Mouse (Mus musculus) spleen, adult 2 months (tissue): ENCODE results near the gene Smim17. TPM values are rescaled to one million over a fixed set of nuclear protein-coding genes. Genes with fewer than 3 reads are reported as not detected.
"Not testable (repeated sequence)": the region's sequence is repeated elsewhere in the genome, so short reads cannot be mapped to it uniquely, and the experiment has no call there.

Source experiments
- DNase-seq, 2 experiments: peaks; one replicate each; pipeline versions ENCODE4 v3.0.0 to v3.0.0-alpha.2; 2012 to 2021; ENCODE audit warnings: low spot score in 2 of 2, low read depth in 1 of 2
- H3K27ac ChIP-seq: fragments of 200-500 bp; 2 replicates; pipeline ENCODE4 v1.5.1; 2012; ENCODE audit warnings: low read length, inconsistent platforms; ENCODE audit not compliant: insufficient read depth
- H3K27me3 ChIP-seq: fragments of 200-500 bp; 2 replicates; pipeline ENCODE4 v1.6.1; 2012; ENCODE audit warnings: mild to moderate bottlenecking, moderate library complexity, low read length, inconsistent platforms; ENCODE audit not compliant: control insufficient read depth, insufficient read depth
- H3K36me3 ChIP-seq: fragments of 200-500 bp; 2 replicates; pipeline ENCODE4 v1.6.1; 2012; ENCODE audit warnings: mild to moderate bottlenecking, low read length, inconsistent platforms; ENCODE audit not compliant: control insufficient read depth, insufficient read depth
- H3K4me1 ChIP-seq: fragments of 200-500 bp; 2 replicates; pipeline ENCODE4 v1.6.1; 2011; ENCODE audit warnings: inconsistent platforms; ENCODE audit not compliant: control insufficient read depth, insufficient read depth, insufficient read length
- H3K4me3 ChIP-seq: fragments of 200-500 bp; 2 replicates; pipeline ENCODE4 v1.5.1; 2011; ENCODE audit warnings: mild to moderate bottlenecking, inconsistent platforms; ENCODE audit not compliant: insufficient read depth, insufficient read length; ENCODE audit errors: extremely low read depth
- CTCF ChIP-seq: fragments of 200-500 bp; IDR thresholded peaks from 2 replicates; pipeline ENCODE4 v1.5.1; 2011; ENCODE audit warnings: mild to moderate bottlenecking, inconsistent platforms; ENCODE audit not compliant: insufficient read depth, insufficient read length, insufficient replicate concordance; ENCODE audit errors: extremely low read depth
- POLR2A ChIP-seq: fragments of 200-500 bp; IDR thresholded peaks from 2 replicates; pipeline ENCODE4 v1.6.1; 2011; ENCODE audit warnings: low read depth, low read length, inconsistent platforms
- WGBS: fragments of 180-500 bp; shearing (Covaris S2); methylation state at CpG from one replicate; pipeline ENCODE4 v1.1.7; 2018; 5-methylcytosine and 5-hydroxymethylcytosine counted together
- polyA plus RNA-seq: library from polyadenylated mRNA; depleted of rRNA; stranded (reverse); fragments of >200 nt; gene quantifications from 2 replicates; pipeline ENCODE4 v1.2.3, GENCODE M21; 2012; rRNA removed

The Smim17 gene
- polyA plus RNA-seq, 1 experiment, result not detected

GRCm38 (mm10) chr7:6455868-6456267 lies 57.4 kb downstream of the Smim17 start, which contains the start of gene Olfr1336:
Gene Olfr1336, plus strand, starts transcription at chr7:6456168.
- no peaks in the 10 kb centered on the region for H3K27me3 ChIP-seq
- no peak within 1 kb of the TSS for H3K4me3 ChIP-seq
- H3K27ac ChIP-seq, result no peak within 1 kb of the TSS
- H3K36me3 ChIP-seq, result no peaks in the 10 kb centered on the region
- no peak for DNase-seq
- H3K4me1 ChIP-seq, result no peaks in the 10 kb centered on the region
- TF ChIP-seq CTCF, result no peak
- no peak for TF ChIP-seq POLR2A

DNA sequence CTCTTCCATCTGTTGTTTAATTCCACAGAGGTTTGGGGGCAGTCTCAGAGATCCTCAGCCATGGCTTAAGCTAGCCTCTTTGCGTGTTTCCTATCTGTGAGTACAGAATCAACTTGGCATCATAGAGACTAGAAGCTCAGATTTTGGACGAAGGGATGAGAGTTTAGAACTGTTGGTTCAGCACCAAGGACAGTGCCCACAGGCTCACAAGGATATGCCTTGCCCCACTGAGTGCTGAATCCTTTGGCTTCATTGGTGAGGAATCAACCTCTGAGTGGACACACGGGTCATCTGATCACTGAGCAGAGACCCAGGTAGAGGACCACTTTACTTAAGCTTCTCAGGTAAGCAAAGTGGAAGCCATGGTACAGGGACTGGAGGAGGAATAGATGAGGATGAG lies 57.9 kb downstream of the Smim17 start:
- 50% methylated on average over 3 of the region's 3 CpGs for WGBS
- Histone ChIP-seq H3K27ac (no peak overlapping the region), H3K27me3 (no peaks in the 10 kb centered on the region), H3K36me3 (no peaks in the 10 kb centered on the region), H3K4me1 (no peaks in the 10 kb centered on the region), H3K4me3 (no peak overlapping the region)
- TF ChIP-seq POLR2A, result no peak
- TF ChIP-seq CTCF, result no peak
- no peak for DNase-seq

GRCm38 (mm10) chr7:6466951-6467350 lies 68.4 kb downstream of the Smim17 start, which contains the start of gene Olfr1346:
Gene Olfr1346, plus strand, starts transcription at chr7:6467101.
- no peak within 1 kb of the TSS for H3K27ac ChIP-seq
- H3K4me1 ChIP-seq, result no peaks in the 10 kb centered on the region
- DNase-seq, result no peak
- H3K4me3 ChIP-seq, result no peak within 1 kb of the TSS
- no peaks in the 10 kb centered on the region for H3K36me3 ChIP-seq
- H3K27me3 ChIP-seq, result no peaks in the 10 kb centered on the region
- TF ChIP-seq CTCF (no peak), POLR2A (no peak)

GRCm38 (mm10) chr7:6477633-6478032 lies 79.1 kb downstream of the Smim17 start:
- H3K4me1 ChIP-seq, H3K36me3 ChIP-seq, H3K4me3 ChIP-seq, H3K27me3 ChIP-seq, DNase-seq, H3K27ac ChIP-seq: not testable (repeated sequence)
- WGBS, result 84% methylated on average over 2 of the region's 2 CpGs

Other genes starting within 250 kb of the Smim17 start
- gene Zfp787, start 242.7 kb upstream of the Smim17 start, polyA plus RNA-seq, result 34.5 and 43.2 TPM in 2 replicates
- gene Zfp444, start 226.5 kb upstream of the Smim17 start, polyA plus RNA-seq, result 20.2 and 29.7 TPM in 2 replicates
- not detected in 2 replicates for gene Galp, start 201.6 kb upstream of the Smim17 start, polyA plus RNA-seq
- gene Zscan5b, start 176.4 kb upstream of the Smim17 start, polyA plus RNA-seq, result not detected in 2 replicates
- gene Epp13, start 146.0 kb upstream of the Smim17 start, polyA plus RNA-seq, result not detected in 2 replicates
- gene Zfp667, start 112.1 kb upstream of the Smim17 start, polyA plus RNA-seq, result 0.35 and 0.44 TPM in 2 replicates
- gene Zfp583, start 67.4 kb upstream of the Smim17 start, polyA plus RNA-seq, result 0.56 and 0.77 TPM in 2 replicates
- gene Gm3854, start 55.0 kb upstream of the Smim17 start, polyA plus RNA-seq, result 0.02 and 0.08 TPM in 2 replicates
- gene Zfp78, start 35.4 kb upstream of the Smim17 start, polyA plus RNA-seq, result 0.13 and 0.29 TPM in 2 replicates
- gene Zfp28, start 15.4 kb upstream of the Smim17 start, polyA plus RNA-seq, result 1.3 and 1.4 TPM in 2 replicates
- not detected in 2 replicates for gene Gm20715, start 11.6 kb downstream of the Smim17 start, polyA plus RNA-seq
- gene Olfr1344, start 40.0 kb downstream of the Smim17 start, polyA plus RNA-seq, result not detected in 2 replicates
- not detected in 2 replicates for gene Olfr1336, start 57.5 kb downstream of the Smim17 start, polyA plus RNA-seq
- gene Olfr1346, start 68.4 kb downstream of the Smim17 start, polyA plus RNA-seq, result not detected in 2 replicates
- gene Olfr5, start 88.2 kb downstream of the Smim17 start, polyA plus RNA-seq, result not detected in 2 replicates
- gene Olfr1347, start 101.0 kb downstream of the Smim17 start, polyA plus RNA-seq, result not detected in 2 replicates
- not detected in 2 replicates for gene Olfr1348, start 110.0 kb downstream of the Smim17 start, polyA plus RNA-seq
- gene Olfr1349, start 124.2 kb downstream of the Smim17 start, polyA plus RNA-seq, result not detected in 2 replicates
- not detected in 2 replicates for gene Olfr1350, start 166.1 kb downstream of the Smim17 start, polyA plus RNA-seq